Mouse (Mus musculus): ENCODE measurements around the gene Jph3.

Jph3 gene

GRCm38 (mm10) chr8:121786542-121786941 is 57.1 kb downstream of the Jph3 start:
- WGBS: 22% methylated on average over 10 of the region's 10 CpGs

DNA sequence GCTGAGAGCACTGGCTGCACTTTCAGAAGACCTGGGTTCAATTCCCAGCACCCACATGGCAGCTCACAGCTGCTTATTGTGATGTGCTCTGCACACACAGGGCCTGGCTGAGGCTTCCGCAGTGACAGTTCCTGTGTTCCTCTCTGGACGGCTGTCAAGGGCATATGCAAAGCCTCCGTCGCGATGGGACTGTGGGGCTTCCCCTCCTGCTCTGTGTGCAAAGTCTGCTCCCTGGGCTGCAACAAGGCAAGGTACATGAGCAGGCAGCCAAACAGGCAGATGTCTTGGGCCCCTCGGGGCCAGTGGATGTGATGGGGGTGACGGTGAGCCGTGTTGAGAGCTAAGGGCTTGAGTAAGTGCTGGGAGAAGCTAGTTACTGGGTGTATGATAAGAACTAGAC is 59.4 kb downstream of the Jph3 start:
- WGBS: 73% methylated on average over 8 of the region's 8 CpGs

DNA sequence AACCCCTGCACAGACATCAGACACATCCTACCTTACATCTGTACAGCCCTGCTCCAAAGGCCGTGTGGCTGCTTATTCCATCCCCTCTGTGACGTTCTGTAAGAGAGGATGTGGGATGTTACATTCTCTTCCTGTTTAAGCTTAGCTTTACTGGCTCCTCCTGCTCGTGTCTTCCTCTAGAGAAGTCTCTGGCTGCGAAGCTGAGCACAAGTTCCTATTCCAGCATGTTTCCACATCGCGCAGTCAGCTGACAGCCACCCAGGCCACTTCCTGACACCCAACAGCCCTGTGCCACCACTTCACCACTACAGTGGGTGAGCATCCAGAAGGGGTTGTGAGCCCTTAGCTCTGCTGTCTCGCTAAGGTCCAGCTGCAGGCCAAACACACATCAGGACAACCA is 62.7 kb downstream of the Jph3 start:
- WGBS: 31% methylated on average over 7 of the region's 7 CpGs

- 53% methylated on average over 4 of the region's 4 CpGs for WGBS
Observed at GRCm38 (mm10) chr8:121792627-121793026, 63.2 kb downstream of the Jph3 start.

- WGBS: 50% methylated on average over 3 of the region's 3 CpGs
Observed at GRCm38 (mm10) chr8:121794151-121794550, 64.7 kb downstream of the Jph3 start.

DNA sequence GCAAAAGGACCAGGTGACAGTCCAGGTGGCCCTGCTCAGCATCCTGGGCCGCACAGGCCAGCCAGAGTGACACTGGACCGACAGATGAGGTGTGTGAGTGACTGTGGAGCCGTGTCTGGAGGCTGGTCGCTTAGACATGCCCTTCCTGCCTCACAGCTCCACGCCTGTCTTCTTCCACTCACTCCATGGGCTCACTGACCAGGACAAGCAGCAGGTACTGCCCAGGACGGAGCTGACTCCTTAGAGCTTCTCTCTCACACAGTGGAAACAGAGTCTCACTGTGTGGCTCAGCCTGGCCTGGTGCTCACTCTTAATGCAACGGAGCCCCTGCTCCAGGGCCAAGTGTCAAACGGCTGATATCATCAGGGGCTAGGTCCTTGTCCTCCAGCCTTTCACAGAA is 66.0 kb downstream of the Jph3 start:
- 90% methylated on average over 8 of the region's 8 CpGs for WGBS

GRCm38 (mm10) chr8:121796406-121796805 is 67.0 kb downstream of the Jph3 start:
- 87% methylated on average over 11 of the region's 11 CpGs for WGBS

GRCm38 (mm10) chr8:121798401-121798800 is 69.0 kb downstream of the Jph3 start:
- 94% methylated on average over 6 of the region's 6 CpGs for WGBS

GRCm38 (mm10) chr8:121804829-121805228 is 75.4 kb downstream of the Jph3 start:
- 92% methylated on average over 5 of the region's 5 CpGs for WGBS

- WGBS: 81% methylated on average over 13 of the region's 13 CpGs
Observed at GRCm38 (mm10) chr8:121806126-121806525, 76.7 kb downstream of the Jph3 start.

DNA sequence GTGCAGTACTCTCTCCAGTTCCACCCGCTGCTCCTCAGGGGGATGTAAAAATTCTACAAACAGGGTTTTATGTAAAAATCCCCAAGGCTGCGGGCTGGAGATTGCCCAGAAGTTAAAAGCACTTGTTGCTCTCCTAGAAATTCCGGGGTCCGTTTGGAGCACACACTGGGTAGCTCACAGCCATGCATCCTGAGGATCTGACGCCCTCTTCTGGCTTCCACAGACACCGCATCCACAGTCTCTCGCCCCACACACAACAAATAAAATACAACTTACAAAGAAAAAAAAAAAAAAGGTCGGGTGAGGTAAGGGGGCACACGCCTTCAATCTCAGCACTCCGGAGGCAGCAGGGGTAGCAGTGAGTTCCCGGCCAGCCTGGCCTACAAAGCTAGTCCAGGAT is 78.6 kb downstream of the Jph3 start:
- WGBS: 75% methylated on average over 11 of the region's 11 CpGs

DNA sequence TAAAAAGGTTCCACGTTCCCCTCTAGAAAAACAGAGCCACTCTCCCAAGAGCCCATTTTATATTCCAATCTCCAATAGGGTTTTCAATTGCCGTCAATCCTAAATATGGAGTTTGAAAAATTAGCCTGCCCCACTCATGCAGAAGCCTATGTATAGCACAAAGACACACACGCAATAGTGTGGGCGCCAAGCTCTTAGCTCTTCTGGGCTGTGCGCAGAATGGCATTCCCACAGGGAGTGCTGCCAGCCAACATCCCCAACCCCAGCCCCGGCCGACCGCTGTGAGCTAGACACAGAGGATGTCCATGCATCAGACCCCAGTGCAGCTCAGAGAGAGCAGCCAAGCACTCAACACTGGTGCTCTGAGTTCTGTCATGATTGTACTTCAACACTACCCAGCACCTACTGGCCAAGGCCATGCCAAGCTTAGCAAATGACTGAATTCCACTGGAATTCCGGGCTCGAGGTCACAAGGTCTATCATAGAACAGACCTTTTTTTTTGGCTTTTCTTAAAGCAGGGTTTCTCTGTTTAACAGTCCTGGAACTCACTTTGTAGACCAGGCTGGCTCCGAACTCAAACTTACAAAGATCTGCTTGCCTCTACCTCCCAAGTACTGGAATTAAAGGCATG is 80.2 kb downstream of the Jph3 start:
- WGBS: 56% methylated on average over 11 of the region's 11 CpGs

DNA sequence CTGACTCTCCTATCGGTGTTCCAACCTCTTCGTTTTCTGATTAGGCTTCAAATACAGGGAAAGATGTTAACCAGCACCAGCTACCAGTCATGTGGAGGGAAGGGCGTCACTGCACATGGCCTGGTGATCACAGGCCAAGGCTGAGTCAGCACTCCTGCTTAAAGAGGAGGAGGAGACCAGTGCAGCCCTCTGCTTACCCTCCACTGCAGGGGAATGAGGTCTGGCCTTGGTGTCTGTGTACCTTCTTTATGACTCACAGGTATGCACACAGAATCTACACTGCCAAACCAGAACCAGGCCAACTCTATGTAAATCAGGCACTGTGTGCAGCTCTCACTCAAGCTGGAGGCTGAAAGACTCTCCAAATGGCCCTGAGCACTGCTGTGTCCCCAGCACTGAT is 82.1 kb downstream of the Jph3 start:
- WGBS: 80% methylated on average over 3 of the region's 3 CpGs

GRCm38 (mm10) chr8:121811931-121812570 is 82.6 kb downstream of the Jph3 start:
- 54% methylated on average over 12 of the region's 12 CpGs for WGBS

DNA sequence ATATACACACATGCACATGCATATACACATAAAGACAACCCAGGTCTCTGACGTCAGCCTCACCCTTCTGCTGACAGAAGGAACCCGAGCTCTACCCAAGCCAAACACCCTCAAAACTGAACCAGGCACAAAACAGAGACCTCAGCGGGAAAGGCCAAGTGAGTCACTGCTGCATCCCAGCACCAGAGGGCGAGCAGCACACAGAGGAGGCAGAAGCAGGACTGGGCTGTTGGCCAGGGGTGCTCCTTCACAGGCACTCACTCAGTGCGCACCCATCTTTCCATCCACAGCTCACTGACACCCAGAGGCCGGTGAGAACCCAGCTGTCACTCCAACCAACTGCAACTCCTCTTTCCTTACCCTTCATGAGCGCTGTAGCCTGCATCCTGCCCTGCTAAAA is 88.8 kb downstream of the Jph3 start:
- 60% methylated on average over 7 of the region's 7 CpGs for WGBS

DNA sequence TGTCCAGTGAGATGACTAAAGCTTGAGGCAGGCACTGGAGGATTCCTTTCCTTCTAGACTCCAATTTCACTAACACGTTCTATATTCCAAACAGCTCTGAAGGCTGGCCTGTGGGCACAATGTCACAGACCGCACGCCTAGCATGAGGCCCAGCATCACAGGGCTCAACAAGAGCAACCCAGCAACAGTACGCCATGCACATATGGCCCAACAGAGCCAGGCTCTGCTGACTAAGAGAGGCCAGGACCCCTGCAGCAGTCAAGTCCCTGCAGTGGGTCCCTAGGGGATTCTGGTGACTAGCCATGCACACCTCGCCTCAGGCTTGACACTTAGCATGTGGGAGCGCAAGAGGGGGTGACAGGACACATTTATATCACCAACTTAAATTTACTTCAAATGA is 91.4 kb downstream of the Jph3 start:
- 80% methylated on average over 6 of the region's 6 CpGs for WGBS

- WGBS: 87% methylated on average over 11 of the region's 11 CpGs
Observed at GRCm38 (mm10) chr8:121821320-121821719, 91.9 kb downstream of the Jph3 start.

DNA sequence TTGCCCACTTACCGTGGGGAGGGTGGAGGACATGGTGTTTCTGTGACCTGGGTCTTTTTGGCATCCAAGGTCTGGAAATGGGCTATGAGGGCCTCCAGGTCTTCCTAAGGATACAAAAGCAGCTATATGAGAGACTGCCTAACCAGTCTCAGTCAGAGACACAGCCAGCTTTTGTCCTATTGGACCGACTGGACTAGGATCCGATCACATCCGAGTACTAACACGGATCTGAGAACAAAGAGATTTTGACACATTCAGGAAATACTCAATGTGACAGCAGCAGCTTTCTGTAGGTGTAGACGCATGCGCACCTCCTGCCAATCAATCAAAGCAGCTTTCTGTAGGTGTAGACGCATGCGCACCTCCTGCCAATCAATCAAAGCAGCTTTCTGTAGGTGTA is 92.3 kb downstream of the Jph3 start:
- 81% methylated on average over 9 of the region's 9 CpGs for WGBS

- 90% methylated on average over 5 of the region's 5 CpGs for WGBS
Observed at GRCm38 (mm10) chr8:121827726-121828125, 98.3 kb downstream of the Jph3 start.

GRCm38 (mm10) chr8:121828376-121829023 is 99.1 kb downstream of the Jph3 start:
- WGBS: 32% methylated on average over 10 of the region's 10 CpGs

GRCm38 (mm10) chr8:121829048-121829776 is 99.8 kb downstream of the Jph3 start, which contains the start of gene Klhdc4:
TSS of gene Klhdc4 (minus strand) at chr8:121829569.
- under 1% methylated on average over 67 of the region's 68 CpGs for WGBS

- WGBS: 5% methylated on average over 18 of the region's 18 CpGs
Observed at GRCm38 (mm10) chr8:121829777-121830362, 100.4 kb downstream of the Jph3 start.

All from cerebral cortex, adult 2 months (tissue).